Mouse (Mus musculus): ENCODE results near the gene Thap11. TPM values are rescaled to one million over a fixed set of nuclear protein-coding genes. Genes with fewer than 3 reads are reported as not detected.

Gene Thap11
- polyA plus RNA-seq, 1 experiment from 2014 or later: 66.5 TPM

- no peak overlapping the region for H3K4me3 ChIP-seq (ENCODE audit: low read depth, low read length)
These were observed 11.6 kb downstream of the Thap11 start for GRCm38 (mm10) chr8:105866364-105867029.

DNA sequence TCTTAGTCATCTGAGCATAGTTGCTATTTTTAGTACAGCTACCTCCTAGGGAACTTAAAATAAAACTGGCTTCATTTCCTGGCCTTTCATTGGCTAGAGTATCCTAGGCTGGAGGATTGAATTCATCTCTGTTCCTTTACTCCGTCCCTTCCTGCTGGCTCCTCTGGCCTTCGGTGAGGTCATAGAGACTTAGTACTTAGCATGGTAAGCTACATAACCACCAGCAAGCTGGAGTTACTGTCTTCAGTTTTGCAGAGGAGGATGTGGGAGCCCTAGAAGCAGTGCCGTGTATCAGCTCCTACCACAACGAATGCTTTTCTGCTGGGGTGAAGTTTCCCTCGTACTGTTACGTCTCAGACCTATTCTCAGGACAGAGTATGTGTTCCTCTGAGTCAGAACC lies 19.4 kb downstream of the Thap11 start:
- 85% methylated on average over 6 of the region's 6 CpGs for WGBS
- no peak overlapping the region for H3K9ac ChIP-seq (ENCODE audit: low read depth, low read length)

More at GRCm38 (mm10) chr8:105866364-105867029, 11.6 kb downstream of the Thap11 start:
- no peak for DNase-seq (ENCODE audit: low spot score)
- no peak overlapping the region for H3K4me2 ChIP-seq
- no peaks in the 10 kb centered on the region for H3K27me3 ChIP-seq (replicated peaks; ENCODE audit: control insufficient read depth, insufficient read depth, low read length)
- 0 out of 2 replicates have a peak overlapping the region, but pooled peaks have one; percentile 22 for H3K27ac ChIP-seq (ENCODE audit: low read depth, low read length)
- peaks cover 30% of the 10 kb centered on the region for H3K36me3 ChIP-seq (ENCODE audit: control insufficient read depth, insufficient read depth, low read length)
- 62% methylated on average over 6 of the region's 6 CpGs for WGBS
- H3K9ac ChIP-seq (ENCODE audit: low read depth, low read length): no peak overlapping the region
- H3K9me3 ChIP-seq (ENCODE audit: control insufficient read depth, low read length): no peaks in the 10 kb centered on the region
- H3K4me1 ChIP-seq (replicated peaks; ENCODE audit: control insufficient read depth, insufficient read depth, low read length): peaks cover 26% of the 10 kb centered on the region
- peak; percentile 48 for ATAC-seq (replicated peaks; ENCODE audit: low FRiP score)

GRCm38 (mm10) chr8:105880754-105881520 lies 26.0 kb downstream of the Thap11 start, which contains the start of gene Edc4:
Edc4 (plus strand) TSS chr8:105880881.
- Histone ChIP-seq H3K4me2 (peak within 1 kb of the TSS; percentile 97), H3K4me1 (replicated peaks; ENCODE audit: control insufficient read depth, insufficient read depth, low read length) (peaks cover 14% of the 10 kb centered on the region), H3K27me3 (replicated peaks; ENCODE audit: control insufficient read depth, insufficient read depth, low read length) (no peaks in the 10 kb centered on the region), H3K4me3 (ENCODE audit: low read depth, low read length) (peak within 1 kb of the TSS; percentile 86), H3K36me3 (ENCODE audit: control insufficient read depth, insufficient read depth, low read length) (peaks cover 30% of the 10 kb centered on the region), H3K9ac (ENCODE audit: low read depth, low read length) (peak within 1 kb of the TSS; percentile 96), H3K27ac (ENCODE audit: low read depth, low read length) (peak within 1 kb of the TSS; percentile 66), H3K9me3 (ENCODE audit: control insufficient read depth, low read length) (no peaks in the 10 kb centered on the region)
- under 1% methylated on average over 45 of the region's 45 CpGs for WGBS
- DNase-seq (ENCODE audit: low spot score) (peak; percentile 86), ATAC-seq (replicated peaks; ENCODE audit: low FRiP score) (peak; percentile 89)

More for the DNA sequence above, 19.4 kb downstream of the Thap11 start:
- Histone ChIP-seq H3K27ac (ENCODE audit: low read depth, low read length) (no peak overlapping the region), H3K27me3 (replicated peaks; ENCODE audit: control insufficient read depth, insufficient read depth, low read length) (no peaks in the 10 kb centered on the region), H3K4me2 (no peak overlapping the region), H3K4me3 (ENCODE audit: low read depth, low read length) (no peak overlapping the region), H3K9me3 (ENCODE audit: control insufficient read depth, low read length) (no peaks in the 10 kb centered on the region), H3K4me1 (replicated peaks; ENCODE audit: control insufficient read depth, insufficient read depth, low read length) (no peaks in the 10 kb centered on the region), H3K36me3 (ENCODE audit: control insufficient read depth, insufficient read depth, low read length) (peaks cover 33% of the 10 kb centered on the region; the same call in 1 of the 2 replicates)
- DNase-seq (ENCODE audit: low spot score) (no peak), ATAC-seq (replicated peaks; ENCODE audit: low FRiP score) (no peak)

DNA sequence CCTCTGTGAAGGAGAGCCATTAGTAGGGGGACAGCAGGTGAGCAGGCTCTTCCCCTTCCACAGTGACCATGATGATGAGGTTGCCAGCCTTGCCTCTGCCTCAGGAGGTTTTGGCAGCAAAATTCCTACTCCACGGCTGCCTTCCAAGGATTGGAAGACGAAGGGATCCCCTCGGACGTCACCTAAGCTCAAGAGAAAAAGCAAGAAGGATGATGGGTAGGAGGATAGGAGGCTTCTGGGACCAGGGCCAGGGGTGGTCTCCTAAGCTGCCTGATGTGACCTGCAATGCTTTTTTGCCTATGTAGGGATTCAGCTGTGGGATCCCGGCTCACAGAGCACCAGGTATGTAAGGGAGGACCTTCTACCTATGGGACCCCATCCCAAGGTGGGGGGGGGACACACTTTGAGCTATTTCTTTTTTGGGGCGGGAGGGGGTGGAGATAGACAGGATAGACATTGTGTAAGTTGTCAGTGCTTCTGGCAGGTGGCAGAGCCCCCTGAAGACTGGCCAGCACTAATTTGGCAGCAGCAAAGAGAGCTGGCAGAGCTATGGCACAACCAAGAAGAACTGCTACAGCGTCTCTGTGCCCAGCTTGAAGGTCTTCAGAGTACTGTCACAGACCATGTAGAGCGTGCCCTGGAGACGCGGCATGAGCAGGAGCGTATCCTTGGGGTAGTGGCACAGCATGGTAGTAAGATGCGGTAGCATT lies 35.0 kb downstream of the Thap11 start:
- 92% methylated on average over 12 of the region's 12 CpGs for WGBS
- Histone ChIP-seq H3K4me1 (replicated peaks; ENCODE audit: control insufficient read depth, insufficient read depth, low read length) (no peaks in the 10 kb centered on the region; the same call in 1 of the 2 replicates), H3K4me3 (ENCODE audit: low read depth, low read length) (no peak overlapping the region), H3K36me3 (ENCODE audit: control insufficient read depth, insufficient read depth, low read length) (peaks cover 72% of the 10 kb centered on the region), H3K9ac (ENCODE audit: low read depth, low read length) (no peak overlapping the region), H3K27ac (ENCODE audit: low read depth, low read length) (no peak overlapping the region), H3K9me3 (ENCODE audit: control insufficient read depth, low read length) (no peaks in the 10 kb centered on the region), H3K4me2 (no peak overlapping the region), H3K27me3 (replicated peaks; ENCODE audit: control insufficient read depth, insufficient read depth, low read length) (no peaks in the 10 kb centered on the region)
- ATAC-seq (replicated peaks; ENCODE audit: low FRiP score) (no peak), DNase-seq (ENCODE audit: low spot score) (no peak)

DNA sequence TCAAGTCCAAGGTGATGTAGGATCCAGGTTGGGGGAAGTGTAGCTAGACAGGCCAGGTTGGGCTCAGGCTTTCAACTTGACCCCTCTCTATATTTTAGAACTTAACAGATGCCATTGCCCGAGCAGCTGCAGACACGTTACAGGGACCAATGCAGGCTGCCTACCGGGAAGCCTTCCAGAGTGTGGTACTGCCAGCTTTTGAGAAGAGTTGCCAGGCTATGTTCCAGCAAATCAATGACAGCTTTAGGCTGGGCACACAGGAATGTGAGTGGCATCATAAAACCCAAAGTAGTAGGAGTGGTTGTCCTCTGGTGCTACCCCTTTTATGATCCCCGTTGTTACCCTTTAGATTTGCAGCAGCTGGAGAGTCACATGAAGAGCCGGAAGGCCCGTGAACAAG lies 35.9 kb downstream of the Thap11 start:
- no peak for ATAC-seq (replicated peaks; ENCODE audit: low FRiP score)
- Histone ChIP-seq H3K4me3 (ENCODE audit: low read depth, low read length) (no peak overlapping the region), H3K4me2 (no peak overlapping the region), H3K9me3 (ENCODE audit: control insufficient read depth, low read length) (no peaks in the 10 kb centered on the region), H3K36me3 (ENCODE audit: control insufficient read depth, insufficient read depth, low read length) (peaks cover 65% of the 10 kb centered on the region), H3K27me3 (replicated peaks; ENCODE audit: control insufficient read depth, insufficient read depth, low read length) (no peaks in the 10 kb centered on the region), H3K27ac (ENCODE audit: low read depth, low read length) (no peak overlapping the region), H3K4me1 (replicated peaks; ENCODE audit: control insufficient read depth, insufficient read depth, low read length) (no peaks in the 10 kb centered on the region; the same call in 1 of the 2 replicates), H3K9ac (ENCODE audit: low read depth, low read length) (no peak overlapping the region)
- DNase-seq (ENCODE audit: low spot score): no peak
- WGBS: 92% methylated on average over 6 of the region's 6 CpGs

GRCm38 (mm10) chr8:105892432-105892831 lies 37.5 kb downstream of the Thap11 start:
- Histone ChIP-seq H3K9ac (ENCODE audit: low read depth, low read length) (no peak overlapping the region), H3K4me3 (ENCODE audit: low read depth, low read length) (no peak overlapping the region), H3K27me3 (replicated peaks; ENCODE audit: control insufficient read depth, insufficient read depth, low read length) (no peaks in the 10 kb centered on the region), H3K9me3 (ENCODE audit: control insufficient read depth, low read length) (no peaks in the 10 kb centered on the region), H3K36me3 (ENCODE audit: control insufficient read depth, insufficient read depth, low read length) (peaks cover 50% of the 10 kb centered on the region), H3K4me1 (replicated peaks; ENCODE audit: control insufficient read depth, insufficient read depth, low read length) (no peaks in the 10 kb centered on the region; the same call in 1 of the 2 replicates), H3K4me2 (no peak overlapping the region), H3K27ac (ENCODE audit: low read depth, low read length) (no peak overlapping the region)
- DNase-seq (ENCODE audit: low spot score) (no peak), ATAC-seq (replicated peaks; ENCODE audit: low FRiP score) (no peak)
- 84% methylated on average over 6 of the region's 6 CpGs for WGBS

DNA sequence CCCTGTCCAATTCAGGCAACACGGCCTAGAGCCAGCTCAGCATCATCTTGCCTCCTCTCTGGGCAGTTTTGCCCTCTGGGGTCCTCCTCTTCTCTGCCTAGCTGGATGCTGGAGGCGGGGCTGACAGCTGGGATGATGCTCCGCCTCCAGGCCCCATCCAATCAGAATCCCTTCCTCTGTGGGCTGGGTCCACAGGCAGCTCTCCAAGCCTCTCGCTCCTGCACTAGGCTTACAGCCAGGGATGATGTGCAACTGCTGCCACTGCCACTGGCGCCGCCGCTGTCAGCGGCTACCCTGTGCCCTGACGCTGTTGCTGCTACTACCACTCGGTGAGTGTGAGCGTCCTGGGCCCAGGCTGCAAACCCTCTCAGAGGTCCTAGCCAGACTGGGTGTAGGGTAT lies 38.4 kb downstream of the Thap11 start, which contains the start of gene Nrn1l:
TSS of gene Nrn1l (plus strand) at position 229 of the 400 bp plus-strand sequence.
- no peak within 1 kb of the TSS for H3K4me3 ChIP-seq (ENCODE audit: low read depth, low read length)
- peaks cover 41% of the 10 kb centered on the region for H3K36me3 ChIP-seq (ENCODE audit: control insufficient read depth, insufficient read depth, low read length)
- H3K27me3 ChIP-seq (replicated peaks; ENCODE audit: control insufficient read depth, insufficient read depth, low read length): no peaks in the 10 kb centered on the region
- peak; percentile 48 for DNase-seq (ENCODE audit: low spot score)
- no peak within 1 kb of the TSS for H3K9ac ChIP-seq (ENCODE audit: low read depth, low read length)
- no peak within 1 kb of the TSS for H3K27ac ChIP-seq (ENCODE audit: low read depth, low read length)
- ATAC-seq (replicated peaks; ENCODE audit: low FRiP score): peak; percentile 71
- no peak within 1 kb of the TSS for H3K4me2 ChIP-seq
- no peaks in the 10 kb centered on the region; the same call in 1 of the 2 replicates for H3K4me1 ChIP-seq (replicated peaks; ENCODE audit: control insufficient read depth, insufficient read depth, low read length)
- no peaks in the 10 kb centered on the region for H3K9me3 ChIP-seq (ENCODE audit: control insufficient read depth, low read length)
- WGBS: 36% methylated on average over 11 of the region's 11 CpGs

- Histone ChIP-seq H3K4me1 (replicated peaks; ENCODE audit: control insufficient read depth, insufficient read depth, low read length) (peaks cover 7% of the 10 kb centered on the region), H3K4me3 (ENCODE audit: low read depth, low read length) (no peak overlapping the region), H3K27ac (ENCODE audit: low read depth, low read length) (no peak overlapping the region), H3K4me2 (no peak overlapping the region), H3K27me3 (replicated peaks; ENCODE audit: control insufficient read depth, insufficient read depth, low read length) (no peaks in the 10 kb centered on the region), H3K9ac (ENCODE audit: low read depth, low read length) (no peak overlapping the region), H3K36me3 (ENCODE audit: control insufficient read depth, insufficient read depth, low read length) (peaks cover 4% of the 10 kb centered on the region; the same call in 1 of the 2 replicates), H3K9me3 (ENCODE audit: control insufficient read depth, low read length) (no peaks in the 10 kb centered on the region)
- ATAC-seq (replicated peaks; ENCODE audit: low FRiP score) (no peak), DNase-seq (ENCODE audit: low spot score) (no peak)
- WGBS: 79% methylated on average over 9 of the region's 9 CpGs
These were observed 43.0 kb downstream of the Thap11 start for GRCm38 (mm10) chr8:105897801-105898480.

Data from liver, embryonic 11.5 days (tissue).